Mouse (Mus musculus): Measurements from ENCODE around the gene Dph2.

DNA sequence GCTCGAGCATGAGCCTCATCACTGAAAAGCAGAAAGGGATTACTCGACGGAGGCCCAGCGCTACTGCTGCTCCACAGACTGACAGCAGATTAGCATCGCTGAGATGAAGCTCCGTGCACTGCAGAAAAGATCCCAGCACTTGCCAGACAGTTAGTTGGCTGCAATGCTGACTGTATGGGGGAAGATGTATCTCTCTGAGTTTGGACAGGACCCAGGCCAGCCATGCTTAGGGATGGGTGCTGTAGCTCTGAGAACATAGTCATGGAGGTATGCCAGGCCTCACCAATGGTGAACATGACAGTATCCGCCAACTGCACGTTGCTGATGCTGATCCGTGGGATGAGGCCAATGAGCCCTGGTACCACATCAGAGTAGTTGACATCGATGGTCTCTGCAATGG, 12.3 kb upstream of the Dph2 start:
- no peak for TF ChIP-seq CTCF (IDR thresholded peaks at IDR 0.05; ENCODE audit: control insufficient read depth, insufficient read depth, insufficient replicate concordance, low read depth, low read length)
- TF ChIP-seq POLR2A (IDR thresholded peaks at IDR 0.05; ENCODE audit: control insufficient read depth, low read depth, low read length): no peak
